In genomic region chr13:73405720-73406629, GRCm38 (mm10) we compare ENCODE assay signal across 8 mouse cellular contexts.
DNase-seq lines count a peak whose midpoint lies in the region; ATAC-seq and TF ChIP-seq lines count a peak whose summit lies in the region.

No protein-coding gene starts in this region.

- H3K9ac ChIP-seq in lung, postnatal 0 days (replicated peaks; ENCODE audit: low read depth): no peak overlapping the region

- H3K4me2 ChIP-seq in lung, postnatal 0 days (replicated peaks; ENCODE audit: low read depth, low read length): no peak overlapping the region

- TF ChIP-seq CTCF in lung, postnatal 0 days (IDR thresholded peaks at IDR 0.05): peak; percentile 80

- intact Hi-C loops in gastrocnemius, postnatal 36 days (cut with DNase I): loop anchor here (5.0 kb wide), 2 partner anchors 84 to 244 kb away; no protein-coding TSS in a partner anchor

- DNase-seq in right cerebral cortex, adult 2 months (ENCODE audit: low spot score in 2 of 2): peak; percentile 10 to 16
- DNase-seq in right cerebral cortex, postnatal 25 days: no peak
- peak; percentile 37 to 41 for DNase-seq in gastrocnemius, postnatal 36 days
- DNase-seq in kidney, adult 9 months: peak; percentile 26
- peak; percentile 62 for DNase-seq in lung, postnatal 0 days (ENCODE audit: low spot score)
- peak; percentile 51 for DNase-seq in yolk sac, embryonic 10.5 days (ENCODE audit: low spot score)
- DNase-seq in frontal cortex, postnatal 14 days (ENCODE audit: low spot score in 2 of 2): no peak

- WGBS in lung, postnatal 0 days: 12% methylated on average over 20 of the region's 20 CpGs

- H3K36me3 ChIP-seq in lung, postnatal 0 days (ENCODE audit: insufficient read depth, low read length): no peaks in the 10 kb centered on the region

- peak; percentile 77 for ATAC-seq in common myeloid progenitor, adult 5-6 weeks (replicated peaks; ENCODE audit: low read depth, poor library complexity, severe bottlenecking)
- peak; percentile 73 for ATAC-seq in lung, postnatal 0 days

- no peak overlapping the region for H3K27ac ChIP-seq in lung, postnatal 0 days (ENCODE audit: low read length)

- H3K9me3 ChIP-seq in lung, postnatal 0 days (ENCODE audit: low read length): no peaks in the 10 kb centered on the region

- H3K4me3 ChIP-seq in lung, postnatal 0 days (ENCODE audit: low read depth, low read length): no peak overlapping the region

- no peaks in the 10 kb centered on the region for H3K4me1 ChIP-seq in lung, postnatal 0 days (ENCODE audit: insufficient read depth, low read depth, low read length)

- TF ChIP-seq EP300 in lung, postnatal 0 days (IDR thresholded peaks at IDR 0.05): no peak

- no peaks in the 10 kb centered on the region for H3K27me3 ChIP-seq in lung, postnatal 0 days (replicated peaks; ENCODE audit: insufficient read depth, low read length)

Comparison
In these comparisons a context has a peak if more than half of its experiments do, and no peak if none do; other contexts are left out.
1. DNase-seq: peak in right cerebral cortex, adult 2 months (2 of 2), gastrocnemius, postnatal 36 days (2 of 2), kidney, adult 9 months (single experiment), lung, postnatal 0 days (single experiment) and yolk sac, embryonic 10.5 days (single experiment); none in right cerebral cortex, postnatal 25 days (single experiment) and frontal cortex, postnatal 14 days (0 of 2).